19 mouse cellular contexts compared by ENCODE assay signal in the genomic region with DNA sequence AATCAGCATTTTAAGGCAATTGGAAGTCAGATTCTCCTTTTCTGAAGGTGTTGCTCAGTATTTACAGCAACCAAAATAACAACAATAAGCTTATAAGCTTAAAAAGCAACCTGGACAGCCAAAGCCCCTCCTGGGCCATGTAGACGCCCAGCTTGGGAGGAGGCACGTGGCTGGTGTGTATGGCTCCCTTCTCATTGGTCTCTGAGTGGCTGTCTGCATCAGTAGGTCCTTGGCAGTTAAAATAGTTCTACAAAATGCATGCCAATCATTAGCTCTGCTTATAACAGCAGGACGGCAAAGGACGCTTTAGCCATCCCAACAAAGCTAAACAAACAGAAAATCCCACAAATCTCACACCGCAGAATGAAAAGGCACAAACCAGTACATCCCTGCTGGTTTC. TPM values are rescaled to one million over a fixed set of nuclear protein-coding genes. Genes with fewer than 3 reads are reported as not detected.
DNase-seq lines count a peak whose midpoint lies in the region; ATAC-seq and TF ChIP-seq lines count a peak whose summit lies in the region.
"Had no signal": no experiment of that assay in that cellular context is flagged by ENCODE, and none has a peak within 500 bp of the region (broad histone marks: within the 10 kb centered on the region; RNA-seq: fewer than 3 reads in every experiment).

No protein-coding gene starts in this region.

- H3K27me3 ChIP-seq in CH12.LX (replicated peaks), result peaks cover 3% of the 10 kb centered on the region
- no peaks in the 10 kb centered on the region for H3K27me3 ChIP-seq in hindbrain, embryonic 12.5 days
- no peaks in the 10 kb centered on the region for H3K27me3 ChIP-seq in midbrain, embryonic 12.5 days
- H3K27me3 ChIP-seq: embryonic facial prominence, embryonic 12.5 days; neural tube, embryonic 12.5 days had no signal

- H3K4me3 ChIP-seq in CH12.LX (replicated peaks in 1 of 3; ENCODE audit: low read depth in 2 of 3, low read length in 2 of 3, poor library complexity in 1 of 3), result no peak overlapping the region
- no peak overlapping the region for H3K4me3 ChIP-seq in hindbrain, embryonic 12.5 days
- H3K4me3 ChIP-seq in midbrain, embryonic 12.5 days, result no peak overlapping the region
- H3K4me3 ChIP-seq: embryonic facial prominence, embryonic 12.5 days; neural tube, embryonic 12.5 days had no signal

- in situ Hi-C loops in CH12.LX (cut with MboI; ENCODE audit: low pct_ligation_motif_present, low pct_unique_long_range_greater_than_20kb, low sequenced_read_pairs), result no loop called here

- WGBS in hindbrain, embryonic 12.5 days, result 39% methylated on average over 5 of the region's 5 CpGs
- 40% methylated on average over 5 of the region's 5 CpGs for WGBS in midbrain, embryonic 12.5 days

- H3K36me3 ChIP-seq in CH12.LX (replicated peaks in 1 of 2; ENCODE audit: control insufficient read depth in 1 of 2, insufficient read depth in 1 of 2, low read length in 1 of 2), result no peaks in the 10 kb centered on the region
- no peaks in the 10 kb centered on the region for H3K36me3 ChIP-seq in hindbrain, embryonic 12.5 days
- no peaks in the 10 kb centered on the region for H3K36me3 ChIP-seq in midbrain, embryonic 12.5 days
- H3K36me3 ChIP-seq: embryonic facial prominence, embryonic 12.5 days; G1E; neural tube, embryonic 12.5 days had no signal

- DNase-seq in CH12.LX (ENCODE audit: extremely low read depth), result no peak
- DNase-seq in brain, embryonic 14.5 days (ENCODE audit: low read depth), result peak; percentile 53
- DNase-seq in lung, postnatal 4 days, result no peak
- no peak for DNase-seq in liver
- DNase-seq: adrenal gland, adult 2 months; cerebellum, adult 11 months; heart, postnatal 4 days; kidney, adult 11 months; kidney, postnatal 25 days; right cerebral cortex, postnatal 25 days had no signal

- TF ChIP-seq POLR2A in CH12.LX (IDR thresholded peaks at IDR 0.05; ENCODE audit: low read depth, low read length), result no peak
- TF ChIP-seq POLR2A in brain, embryonic 14.5 days (IDR thresholded peaks at IDR 0.05; ENCODE audit: borderline replicate concordance, extremely low read depth, insufficient read depth, insufficient read length, poor library complexity, severe bottlenecking), result no peak

- no peaks in the 10 kb centered on the region for H3K79me2 ChIP-seq in CH12.LX (replicated peaks; ENCODE audit: control insufficient read depth, extremely low read depth, insufficient read depth, poor library complexity, severe bottlenecking)

- ATAC-seq in hindbrain, embryonic 12.5 days (ENCODE audit: low FRiP score), result peak; percentile 68; the same call in 1 of the 2 replicates
- ATAC-seq in midbrain, embryonic 12.5 days (ENCODE audit: low FRiP score, low read depth), result peak; percentile 45; the same call in 1 of the 2 replicates
- no peak for ATAC-seq in inflammation-experienced regulatory T-cells, adult 6 months

- dilution Hi-C loops in CH12.LX (cut with MboI; ENCODE audit: extremely low pct_ligation_motif_present, extremely low pct_unique_long_range_greater_than_20kb, low sequenced_read_pairs), result no loop called here

- no peaks in the 10 kb centered on the region for H3K9me3 ChIP-seq in CH12.LX (replicated peaks; ENCODE audit: low read length)
- no peaks in the 10 kb centered on the region for H3K9me3 ChIP-seq in hindbrain, embryonic 12.5 days (replicated peaks)
- H3K9me3 ChIP-seq in midbrain, embryonic 12.5 days, result no peaks in the 10 kb centered on the region
- H3K9me3 ChIP-seq: embryonic facial prominence, embryonic 12.5 days; G1E; neural tube, embryonic 12.5 days had no signal

- TF ChIP-seq RAD21 in CH12.LX (IDR thresholded peaks at IDR 0.05; ENCODE audit: low read depth, low read length), result no peak

- TF ChIP-seq EP300 in CH12.LX (IDR thresholded peaks at IDR 0.05; ENCODE audit: low read length), result no peak

- no peak for TF ChIP-seq CTCF in CH12.LX (conservative IDR thresholded peaks at IDR 0.05 in 1 of 2, IDR thresholded peaks at IDR 0.05 in 1 of 2; ENCODE audit: low read depth in 2 of 2, low read length in 2 of 2)
- no peak for TF ChIP-seq CTCF in brain, embryonic 14.5 days (IDR thresholded peaks at IDR 0.05; ENCODE audit: borderline replicate concordance, extremely low read depth, insufficient read depth, insufficient read length)

- H3K4me1 ChIP-seq in CH12.LX (ENCODE audit: control insufficient read depth in 1 of 2, insufficient read depth in 2 of 2), result peaks cover 4 to 40% of the 10 kb centered on the region in 2 experiments; a peak in 2 of 4 replicates
- peaks cover 10% of the 10 kb centered on the region; the same call in 1 of the 2 replicates for H3K4me1 ChIP-seq in hindbrain, embryonic 12.5 days
- H3K4me1 ChIP-seq in midbrain, embryonic 12.5 days, result peaks cover 16% of the 10 kb centered on the region
- H3K4me1 ChIP-seq: embryonic facial prominence, embryonic 12.5 days; neural tube, embryonic 12.5 days had no signal

- no peak overlapping the region for H3K27ac ChIP-seq in CH12.LX (ENCODE audit: insufficient read depth, low read depth)
- peak overlapping the region; percentile 68 for H3K27ac ChIP-seq in hindbrain, embryonic 12.5 days
- H3K27ac ChIP-seq in midbrain, embryonic 12.5 days (replicated peaks), result 0 out of 2 replicates have a peak overlapping the region, but pooled peaks have one; percentile 16
- H3K27ac ChIP-seq: embryonic facial prominence, embryonic 12.5 days; neural tube, embryonic 12.5 days; stomach, postnatal 0 days had no signal

- H3K4me2 ChIP-seq in CH12.LX (ENCODE audit: insufficient read depth, low read depth, poor library complexity, severe bottlenecking), result no peak overlapping the region; the same call in 1 of the 2 replicates
- H3K4me2 ChIP-seq in hindbrain, embryonic 12.5 days (replicated peaks), result no peak overlapping the region
- H3K4me2 ChIP-seq in midbrain, embryonic 12.5 days (replicated peaks), result no peak overlapping the region
- H3K4me2 ChIP-seq: embryonic facial prominence, embryonic 12.5 days; neural tube, embryonic 12.5 days had no signal

- H3K9ac ChIP-seq in CH12.LX (ENCODE audit: insufficient read depth, low read depth), result no peak overlapping the region
- no peak overlapping the region for H3K9ac ChIP-seq in hindbrain, embryonic 12.5 days
- no peak overlapping the region for H3K9ac ChIP-seq in midbrain, embryonic 12.5 days (replicated peaks)
- H3K9ac ChIP-seq: embryonic facial prominence, embryonic 12.5 days; neural tube, embryonic 12.5 days had no signal

TF ChIP-seq in CH12.LX, 34 proteins besides CTCF, POLR2A, EP300 and RAD21:
- TF ChIP-seq HCFC1 (IDR thresholded peaks at IDR 0.05; ENCODE audit: low read depth, low read length) (no peak), BHLHE40 (IDR thresholded peaks at IDR 0.05; ENCODE audit: low read depth, low read length) (0 out of 2 replicates have a peak, but pooled peaks have one; percentile 22)
TF ChIP-seq in CH12.LX: peak in this region for 1.

RNA-seq across cellular contexts. Expression of a gene that starts 51.4 kb away (rescaled TPM):
- total RNA-seq in CH12.LX (2012; rRNA removed), result not detected in 2 replicates
- total RNA-seq in CH12.LX (2014; rRNA removed), result not detected in 2 replicates
- not detected in 2 replicates for polyA plus RNA-seq in CH12.LX (2012; ENCODE audit: insufficient read length, low read depth)
- polyA plus RNA-seq in brain, embryonic 14.5 days (2012; rRNA removed), result 32.0 and 42.6 TPM in 2 replicates
- 22.5 and 27.0 TPM in 2 replicates for polyA plus RNA-seq in hindbrain, embryonic 12.5 days (2016; fragmentation: Nextera tagmentation; extraction: Ambion mirVana)
- 15.7 and 16.5 TPM in 2 replicates for polyA plus RNA-seq in midbrain, embryonic 12.5 days (2016; fragmentation: Nextera tagmentation; extraction: Ambion mirVana)
- not detected for polyA plus RNA-seq in inflammation-experienced regulatory T-cells, adult 6 months (2017; shearing (Covaris generic))
- total RNA-seq: granulocyte monocyte progenitor cell, adult 5-6 weeks had no signal
- polyA plus RNA-seq: G1E; liver, embryonic 16.5 days had no signal

Comparison
In these comparisons a context has a peak if more than half of its experiments do, and no peak if none do; other contexts are left out.
1. RNA of a gene that starts 51.4 kb away (polyA plus RNA-seq): 32.0 to 42.6 TPM in brain, embryonic 14.5 days, 22.5 to 27.0 TPM in hindbrain, embryonic 12.5 days and 15.7 to 16.5 TPM in midbrain, embryonic 12.5 days; not detected in CH12.LX and not detected in inflammation-experienced regulatory T-cells, adult 6 months; every median in the first group is over 10 times any median in the second.